Mouse (Mus musculus) inflammation-experienced regulatory T-cells, adult 6 months (primary cell): ENCODE measurements around the gene Hoxc5. TPM values are rescaled to one million over a fixed set of nuclear protein-coding genes. Genes with fewer than 3 reads are reported as not detected.

Source experiments
- ATAC-seq: one replicate; pipeline ENCODE4 v1.8.0; 2017
- polyA plus RNA-seq, 3 experiments: library from polyadenylated mRNA; unstranded; fragments of 100-300 nt; shearing (Covaris generic); gene quantifications; one replicate each; pipeline ENCODE4 v1.2.1; 2017

Gene Hoxc5
- polyA plus RNA-seq, 3 experiments from 2014 or later, result not detected

- no peak for ATAC-seq
These were observed 21.8 kb upstream of the Hoxc5 start for GRCm38 (mm10) chr15:102945185-102946077.

- no peak for ATAC-seq
These were observed 20.0 kb upstream of the Hoxc5 start for GRCm38 (mm10) chr15:102947276-102947675.

- no peak for ATAC-seq
These were observed 18.4 kb upstream of the Hoxc5 start for GRCm38 (mm10) chr15:102948842-102949241.

GRCm38 (mm10) chr15:102949696-102950095 is 17.5 kb upstream of the Hoxc5 start:
- no peak for ATAC-seq

- ATAC-seq, result no peak
These were observed 16.4 kb upstream of the Hoxc5 start for GRCm38 (mm10) chr15:102950877-102951276.

- no peak for ATAC-seq
These were observed 13.7 kb upstream of the Hoxc5 start for GRCm38 (mm10) chr15:102953561-102953960.

GRCm38 (mm10) chr15:102954192-102955006 is 12.8 kb upstream of the Hoxc5 start, which contains the start of gene Hoxc11:
TSS of gene Hoxc11 (plus strand) at chr15:102954427.
- no peak for ATAC-seq

GRCm38 (mm10) chr15:102955007-102955382 is 12.2 kb upstream of the Hoxc5 start:
- ATAC-seq, result no peak

- ATAC-seq, result no peak
These were observed 11.2 kb upstream of the Hoxc5 start for GRCm38 (mm10) chr15:102955833-102956640.

GRCm38 (mm10) chr15:102956906-102957305 is 10.3 kb upstream of the Hoxc5 start:
- ATAC-seq, result no peak

GRCm38 (mm10) chr15:102959663-102960191 is 7.5 kb upstream of the Hoxc5 start:
- ATAC-seq, result no peak

GRCm38 (mm10) chr15:102961728-102962127 is 5.5 kb upstream of the Hoxc5 start:
- no peak for ATAC-seq

- ATAC-seq, result no peak
These were observed 4.8 kb upstream of the Hoxc5 start for GRCm38 (mm10) chr15:102962492-102962891.

GRCm38 (mm10) chr15:102963259-102963658 is 4.0 kb upstream of the Hoxc5 start:
- ATAC-seq, result no peak

GRCm38 (mm10) chr15:102963671-102964640 is 3.3 kb upstream of the Hoxc5 start:
- no peak for ATAC-seq

GRCm38 (mm10) chr15:102965003-102965891 is 2.0 kb upstream of the Hoxc5 start:
- no peak for ATAC-seq

GRCm38 (mm10) chr15:102965892-102966775 is 1.1 kb upstream of the Hoxc5 start:
- ATAC-seq, result peak; percentile 74

GRCm38 (mm10) chr15:102966776-102967311 is 399 bp upstream of the Hoxc5 start, which contains the start of gene Hoxc10:
TSS of gene Hoxc10 (plus strand) at chr15:102966796.
- ATAC-seq, result peak; percentile 4
